Mouse (Mus musculus) urinary bladder, postnatal 25 days (tissue): Measurements from ENCODE around the gene Klhl36.
A peak's percentile ranks its signal among the peaks of the same experiment; 100 is the strongest.

Source experiments
- DNase-seq: peaks from one replicate; pipeline ENCODE4 v3.0.0; 2022; ENCODE audit warnings: low spot score

The Klhl36 gene

DNA sequence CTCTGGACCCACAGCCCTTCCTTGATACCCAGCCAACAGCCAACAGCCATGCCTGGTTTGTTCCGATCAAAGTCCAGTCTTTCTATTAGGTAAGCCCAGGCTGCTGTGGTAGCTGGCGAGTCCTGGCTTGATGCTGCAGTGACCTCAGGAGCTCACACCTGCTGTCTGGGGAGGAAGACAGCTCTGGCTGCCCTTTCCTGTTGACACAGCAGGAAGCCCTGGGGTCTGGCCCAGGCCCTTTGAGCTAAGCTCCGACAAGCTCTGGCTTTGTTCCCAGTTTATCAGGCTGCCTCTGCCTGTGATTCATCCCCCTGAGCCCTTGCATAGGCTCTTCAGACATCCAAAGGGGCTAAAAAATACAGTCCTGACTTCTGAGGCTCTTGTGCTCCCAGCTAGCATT, 23.5 kb downstream of the Klhl36 start:
- DNase-seq, result peak; percentile 20

DNA sequence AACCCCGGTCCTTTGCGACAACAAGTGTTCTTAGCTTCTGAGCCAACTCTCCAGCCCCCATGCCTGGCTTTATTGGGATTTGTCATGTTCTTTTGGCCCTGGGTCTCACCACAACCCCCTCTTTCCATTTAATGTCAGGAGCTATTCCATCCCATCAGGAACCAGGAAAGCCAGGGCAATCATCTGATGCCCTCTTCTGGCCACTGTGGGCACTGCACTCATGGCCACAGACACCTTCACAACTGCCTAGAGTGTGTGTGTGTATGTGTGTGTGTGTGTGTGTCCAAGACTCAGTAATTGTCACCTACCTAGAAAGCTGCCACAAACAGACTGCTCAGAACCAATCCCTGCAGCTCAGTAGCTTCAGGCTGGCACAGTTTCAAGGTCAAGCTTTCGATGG, 25.1 kb downstream of the Klhl36 start:
- peak; percentile 23 for DNase-seq

DNA sequence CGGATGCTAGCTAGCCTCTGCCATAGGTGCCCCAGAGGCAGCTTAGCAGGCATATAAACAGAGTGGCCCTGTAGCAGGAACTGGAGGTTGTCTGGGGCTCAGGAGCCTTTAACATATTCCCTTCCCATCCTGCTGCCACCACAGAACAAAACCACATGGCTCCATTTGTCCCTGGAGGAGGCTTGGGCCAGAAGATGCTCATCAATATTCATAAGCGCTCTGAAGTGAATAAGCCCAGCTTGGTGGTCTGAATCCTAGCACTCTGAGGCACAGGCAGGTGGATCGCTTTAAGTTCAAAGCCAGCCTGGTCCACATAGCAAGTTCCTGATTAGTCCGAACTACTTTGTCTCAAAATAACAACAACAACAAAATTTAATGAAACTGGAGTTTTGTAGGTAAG, 25.9 kb downstream of the Klhl36 start:
- no peak for DNase-seq

DNA sequence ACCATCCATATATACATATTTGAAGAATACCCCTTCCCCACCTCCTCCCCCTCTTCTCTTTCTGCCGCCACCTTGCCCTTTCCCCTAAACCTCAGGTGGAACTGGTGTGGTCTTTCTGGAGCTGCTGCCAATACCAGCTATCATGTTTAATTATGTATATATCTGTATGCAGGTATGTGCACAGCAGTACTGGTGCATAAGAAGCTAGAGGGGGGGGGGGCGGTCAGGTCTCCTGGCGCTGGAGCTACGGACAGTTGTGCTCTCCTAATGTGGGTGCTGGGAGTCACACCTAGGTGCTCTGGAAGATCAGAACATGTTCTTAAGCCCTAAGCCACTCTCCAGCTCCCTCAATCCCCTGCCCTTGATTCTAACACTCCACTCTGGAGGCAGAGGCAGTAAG, 35.0 kb downstream of the Klhl36 start:
- no peak for DNase-seq

DNA sequence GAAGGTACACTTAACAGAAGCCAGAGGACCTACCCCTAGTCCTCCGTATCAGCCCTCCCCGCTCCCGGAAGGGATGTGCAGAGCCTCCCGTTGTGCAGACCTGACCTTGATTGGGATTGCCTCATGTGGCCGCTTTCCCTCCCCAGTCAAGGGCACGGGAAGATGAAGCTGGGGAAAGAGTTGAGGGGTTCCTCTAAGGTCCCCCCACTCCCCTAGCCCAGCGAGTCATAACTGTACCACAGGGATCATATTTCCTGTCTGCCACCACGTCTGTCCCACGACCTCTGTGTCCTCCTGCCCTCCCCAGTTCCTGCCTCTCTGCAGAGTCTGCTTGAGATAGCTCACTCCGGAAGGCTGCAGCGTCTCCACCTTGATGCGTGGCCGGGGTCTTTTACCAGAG, 35.9 kb downstream of the Klhl36 start:
- DNase-seq, result no peak

DNA sequence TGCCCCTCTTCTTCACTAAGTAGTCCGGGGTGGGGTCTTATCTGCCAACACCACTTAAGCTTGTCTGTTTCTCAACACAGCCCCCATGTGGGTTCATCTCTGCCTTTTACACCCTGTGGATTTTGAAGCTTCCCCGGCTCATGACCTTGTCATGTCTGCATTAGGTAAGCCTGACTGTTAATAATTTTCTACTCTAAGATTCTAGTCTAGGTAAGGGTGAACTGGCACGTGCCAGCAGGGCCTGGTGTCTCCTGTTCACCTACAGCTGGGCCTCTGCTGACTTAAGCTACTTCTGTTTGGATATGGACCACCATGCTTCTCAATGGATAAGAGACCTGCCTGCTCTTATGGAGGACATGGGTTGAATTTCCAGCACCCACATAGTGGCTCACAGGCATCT, 39.3 kb downstream of the Klhl36 start:
- no peak for DNase-seq

DNA sequence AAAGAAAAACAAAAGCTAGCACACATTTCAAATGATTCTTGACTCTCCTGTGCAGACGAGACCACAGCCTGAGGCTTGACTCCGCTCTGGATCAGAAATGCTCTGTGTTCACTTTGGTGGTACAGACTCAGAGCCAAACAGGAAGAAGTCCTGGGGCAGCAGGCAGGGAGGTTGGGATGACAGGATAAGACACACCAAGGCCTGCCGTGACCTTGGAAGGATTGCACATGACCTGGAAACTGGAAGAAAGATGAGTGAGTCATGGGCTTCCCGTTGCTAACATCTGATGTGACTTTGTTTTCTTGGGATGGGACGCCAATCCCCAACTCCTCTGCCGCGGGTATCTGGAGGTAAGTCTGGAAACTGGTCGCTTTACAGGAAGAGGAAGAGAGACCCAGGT, 39.9 kb downstream of the Klhl36 start:
- no peak for DNase-seq

DNA sequence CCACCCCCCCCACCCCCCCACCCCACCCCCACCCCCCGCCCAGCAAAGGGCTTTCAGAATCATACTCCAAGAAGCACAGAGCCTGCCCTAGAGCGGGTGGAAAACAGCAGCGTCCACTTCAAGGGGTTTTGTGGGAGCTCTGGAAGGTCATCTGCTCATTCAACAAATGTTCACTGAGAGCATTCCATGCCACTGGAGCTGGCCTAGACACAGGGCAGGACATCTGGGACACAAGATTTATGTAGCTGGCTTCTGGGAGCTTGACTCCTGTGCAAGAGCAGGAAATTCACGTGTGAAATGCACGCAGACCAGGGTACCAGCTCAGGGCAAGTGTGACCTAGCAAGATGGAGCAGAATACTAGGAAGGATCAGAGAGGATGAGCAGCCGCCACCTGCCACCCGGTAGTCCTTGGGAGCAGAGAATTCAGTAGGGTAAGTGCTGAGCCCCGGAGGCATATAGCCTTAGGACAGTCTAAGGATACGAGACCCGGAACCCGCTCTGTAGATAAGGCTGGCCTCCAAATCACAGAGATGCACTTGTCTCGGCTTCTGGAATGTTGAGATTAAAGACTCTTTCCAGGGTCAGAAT, 42.4 kb downstream of the Klhl36 start:
- no peak for DNase-seq

DNA sequence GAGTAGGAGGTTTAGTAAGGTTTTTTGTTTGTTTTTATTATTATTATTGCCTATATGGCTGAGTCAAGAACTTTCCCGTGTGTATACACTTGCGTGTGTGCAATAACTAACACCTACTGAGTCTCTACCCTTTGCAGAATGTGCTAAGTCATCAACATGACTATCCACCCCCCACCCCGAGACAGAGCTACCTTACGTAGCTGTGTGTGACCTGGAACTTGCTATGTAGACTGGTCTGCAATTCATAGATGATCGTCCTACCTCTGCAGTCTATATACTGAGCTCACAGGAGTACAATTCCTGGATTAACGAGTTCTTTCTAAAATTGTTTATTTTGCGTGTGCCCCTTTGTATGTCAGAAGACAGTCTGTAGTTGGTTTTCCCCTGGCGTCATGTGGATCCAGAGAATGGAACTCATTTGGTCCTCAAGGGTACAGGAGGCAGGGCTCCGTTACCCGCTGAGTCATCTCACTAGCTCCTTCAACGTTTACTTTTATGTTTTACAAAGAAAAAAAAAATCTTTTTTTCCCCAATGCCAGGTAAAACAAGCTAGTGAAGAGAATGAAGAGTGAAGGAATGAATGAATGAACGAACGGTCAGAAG, 48.0 kb downstream of the Klhl36 start, which contains the start of gene Usp10:
Gene Usp10, plus strand, starts transcription at position 417 of the 603 bp plus-strand sequence.
- no peak for DNase-seq

DNA sequence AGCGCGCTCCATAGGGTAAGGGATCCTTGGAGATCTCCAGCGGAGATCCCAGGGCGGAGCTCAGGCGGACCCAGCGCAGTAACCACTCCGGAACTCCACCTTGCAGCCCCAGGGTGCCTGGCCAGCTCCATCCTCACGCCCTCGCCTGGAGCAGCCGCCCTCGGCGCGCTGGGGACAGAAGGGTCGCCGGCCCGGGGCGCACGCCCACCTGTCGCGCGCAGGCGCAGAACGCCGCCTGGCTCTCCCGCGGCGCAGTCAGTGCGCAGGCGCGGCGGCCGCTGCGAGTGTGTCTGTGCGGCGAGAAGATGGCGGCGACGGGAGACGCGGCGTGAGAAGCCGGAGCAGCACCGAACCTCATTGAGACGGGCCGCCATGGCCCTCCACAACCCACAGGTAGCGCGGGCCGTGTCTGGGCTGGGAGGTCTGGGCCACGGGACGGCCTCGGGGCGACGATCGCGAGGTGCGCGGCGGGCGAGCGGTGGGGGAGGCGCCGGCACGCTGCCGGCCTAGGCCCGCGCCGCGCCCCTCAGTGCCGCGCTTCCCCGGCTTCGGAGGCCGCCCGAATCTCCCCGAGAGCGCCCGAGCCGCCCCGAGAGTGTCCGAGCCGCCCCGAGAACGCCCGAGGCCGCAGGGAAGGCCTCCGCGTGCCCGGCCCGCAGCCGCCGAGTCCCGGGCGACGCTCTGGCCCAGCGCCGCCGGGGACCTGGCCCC, 48.6 kb downstream of the Klhl36 start, which contains the start of gene Gm20388:
Gene Gm20388, plus strand, starts transcription at position 295 of the 711 bp plus-strand sequence.
- DNase-seq, result peak; percentile 91

DNA sequence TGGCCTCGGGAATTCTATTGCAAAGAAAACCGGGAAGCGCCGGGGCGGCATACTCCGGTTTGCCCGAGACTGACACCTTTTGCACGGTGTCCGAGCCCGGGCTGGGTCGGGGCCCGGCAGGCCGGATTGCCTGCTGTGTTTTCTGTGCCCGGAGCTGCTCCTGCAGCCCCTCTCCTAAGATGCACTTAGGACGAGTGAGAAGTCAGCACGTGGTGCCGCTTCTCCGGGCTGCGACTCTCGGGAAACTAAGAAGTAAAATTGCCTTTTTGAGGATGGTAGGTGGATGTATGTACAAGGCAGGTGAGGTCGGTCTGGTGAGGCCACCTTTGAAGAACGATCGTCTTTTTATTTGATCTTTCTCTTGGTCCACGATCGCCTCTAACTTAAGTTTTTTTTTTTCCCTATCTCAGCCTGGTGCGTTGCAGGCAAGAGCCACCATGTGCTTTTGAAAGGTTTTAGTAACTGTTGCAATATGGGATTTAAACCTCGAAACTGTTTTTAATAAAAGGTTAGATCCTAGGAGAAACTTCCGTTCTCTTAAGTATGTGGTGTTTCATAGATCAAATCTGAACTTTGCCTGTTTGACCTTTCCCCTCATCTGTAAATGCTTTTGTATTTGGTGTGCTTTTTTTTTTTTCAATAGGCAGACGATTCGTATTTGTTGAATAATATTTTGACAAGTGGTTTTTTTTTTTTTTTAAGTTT, 49.3 kb downstream of the Klhl36 start:
- DNase-seq, result no peak

DNA sequence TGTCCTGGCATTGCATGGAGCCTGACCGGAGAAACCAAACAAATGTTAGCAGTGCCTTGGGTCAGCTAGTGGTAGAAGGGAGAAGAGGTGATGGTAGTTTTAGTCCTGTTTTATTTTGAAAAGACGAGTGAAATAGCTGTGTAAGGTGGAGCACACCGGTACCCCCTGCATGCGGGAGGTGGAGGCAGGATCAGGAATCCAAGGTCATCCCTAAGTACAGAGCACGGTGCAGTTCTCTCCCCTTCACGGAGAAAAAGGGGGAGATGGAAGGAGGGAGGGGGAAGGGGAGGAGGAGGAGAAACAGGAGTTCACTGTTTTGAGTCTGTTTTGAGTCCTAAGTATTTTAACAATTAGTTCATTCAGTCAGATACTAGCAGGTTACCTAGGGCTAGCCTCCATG, 50.6 kb downstream of the Klhl36 start:
- no peak for DNase-seq

DNA sequence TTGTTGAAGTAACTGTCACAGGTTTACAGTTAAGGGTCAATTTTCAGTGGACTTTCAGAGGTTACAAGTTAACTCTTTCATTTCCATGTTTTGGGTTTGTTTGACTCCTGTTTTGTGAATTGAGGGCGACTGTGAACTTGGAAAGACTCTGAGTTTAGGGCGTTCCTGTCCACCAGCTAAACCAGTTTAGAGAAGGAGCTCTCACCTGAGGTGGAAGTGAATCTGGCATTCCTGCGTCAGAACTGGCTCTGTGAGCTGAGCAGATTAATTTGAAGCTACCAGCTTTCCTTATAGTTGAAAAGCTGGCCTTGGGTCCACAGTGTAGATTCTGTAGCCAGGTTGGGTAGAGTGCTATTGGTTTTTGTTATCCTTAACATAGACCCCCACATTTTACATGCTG, 51.1 kb downstream of the Klhl36 start:
- DNase-seq, result no peak

DNA sequence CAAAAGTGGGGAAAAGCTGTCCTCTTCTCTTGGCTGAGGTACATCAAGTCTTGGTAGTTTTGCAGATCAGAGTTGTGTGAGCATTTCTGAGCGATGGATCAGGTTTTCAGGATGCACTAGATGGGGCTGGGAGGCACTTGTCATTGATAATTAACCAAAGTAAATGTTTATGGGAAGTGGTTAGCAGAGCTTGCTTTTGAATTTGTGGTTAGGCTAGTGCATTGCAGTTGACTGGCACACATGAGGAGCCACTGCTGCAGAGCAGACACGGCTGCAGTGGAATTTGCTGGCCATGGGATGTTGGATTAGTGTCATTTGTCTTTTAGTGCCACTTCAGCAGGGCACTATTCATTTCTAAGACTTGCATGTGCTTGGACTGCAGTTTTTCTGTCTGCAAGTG, 52.1 kb downstream of the Klhl36 start:
- no peak for DNase-seq

DNA sequence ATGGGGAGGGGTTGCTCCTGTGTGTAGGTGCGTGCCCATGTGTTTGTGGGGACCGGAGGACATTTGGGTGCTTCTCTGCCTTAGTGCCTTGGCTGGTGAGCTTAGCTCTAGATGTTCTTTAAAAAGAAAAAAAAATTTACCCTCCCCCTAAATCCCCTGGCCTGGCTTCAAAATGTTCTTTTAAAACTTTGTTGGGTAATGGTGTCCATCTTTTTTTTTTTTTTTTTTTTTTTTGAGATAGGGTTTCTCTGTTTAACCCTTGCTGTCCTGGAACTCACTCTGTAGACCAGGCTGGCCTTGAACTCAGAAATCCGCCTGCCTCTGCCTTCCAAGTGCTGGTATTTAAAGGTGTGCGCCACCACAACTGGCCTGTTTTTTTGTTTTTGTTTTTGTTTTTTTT, 53.2 kb downstream of the Klhl36 start:
- no peak for DNase-seq

DNA sequence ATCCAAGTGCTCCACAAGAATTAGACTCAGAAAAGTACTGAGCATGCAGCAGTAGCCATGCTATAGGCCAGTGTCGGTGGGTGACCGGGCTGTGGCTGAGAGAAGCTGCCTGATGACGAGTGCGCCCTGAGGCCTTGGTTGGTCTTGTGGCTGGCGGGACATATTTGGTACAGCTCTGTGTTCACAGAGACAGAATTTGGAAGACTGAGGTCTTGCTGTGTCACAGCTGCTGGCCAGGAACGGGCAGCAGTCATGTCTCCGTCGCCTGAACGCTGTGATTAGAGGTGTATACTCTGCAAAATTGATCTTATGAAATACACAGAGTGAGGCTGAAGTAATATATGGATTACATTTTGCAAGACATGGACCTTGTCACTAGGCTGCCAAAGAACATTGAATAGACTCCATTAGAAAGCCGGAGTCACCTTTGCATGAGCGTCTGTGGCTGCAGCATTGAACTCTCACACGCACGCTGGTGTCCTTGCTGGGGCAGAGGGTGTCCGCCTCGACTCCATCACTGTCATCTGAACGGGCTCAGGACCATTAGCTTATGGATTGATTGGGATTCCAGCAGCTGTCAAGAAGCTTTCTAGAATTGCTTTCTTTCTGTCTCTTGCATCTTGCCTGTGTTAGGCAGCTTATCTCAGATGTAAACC, 54.3 kb downstream of the Klhl36 start:
- DNase-seq, result no peak

DNA sequence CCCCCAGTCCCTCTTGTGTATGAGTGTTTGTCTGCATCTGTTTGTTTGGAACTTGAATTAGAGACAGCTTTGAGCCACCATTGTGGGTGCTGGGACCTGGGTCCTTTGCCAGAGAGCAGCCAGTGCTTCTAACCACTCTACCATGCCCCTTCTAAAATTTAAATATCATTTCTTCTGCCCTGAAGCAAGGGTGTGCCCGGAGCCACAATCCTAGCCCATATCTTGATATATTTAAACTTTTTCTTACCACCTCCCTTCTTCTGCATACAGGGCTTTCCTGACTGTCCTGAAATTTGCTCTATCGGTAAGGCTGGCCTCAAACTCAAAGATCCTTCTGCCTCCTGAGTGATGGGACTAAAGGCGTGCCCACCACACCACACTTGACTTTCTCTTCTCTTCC, 55.3 kb downstream of the Klhl36 start:
- no peak for DNase-seq

DNA sequence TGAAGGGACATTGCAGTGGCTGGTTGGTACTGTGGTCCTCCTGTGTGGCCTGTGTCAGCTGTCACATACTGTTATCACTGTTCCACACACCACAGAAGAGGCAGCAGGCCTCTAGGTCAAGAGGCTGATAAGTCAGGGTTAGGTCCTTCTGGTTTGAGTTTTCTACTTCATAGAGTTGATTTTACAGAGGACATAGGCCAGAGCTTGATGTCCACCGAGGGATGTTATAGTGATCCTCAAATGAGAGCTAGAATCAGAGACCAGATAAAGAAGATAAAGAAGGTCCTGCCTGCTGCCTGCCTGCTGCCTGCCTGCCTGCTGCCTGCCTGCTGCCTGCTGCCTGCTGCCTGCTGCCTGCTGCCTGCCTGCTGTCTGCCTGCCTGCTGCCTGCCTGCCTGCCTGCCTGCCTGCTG, 56.1 kb downstream of the Klhl36 start:
- no peak for DNase-seq

DNA sequence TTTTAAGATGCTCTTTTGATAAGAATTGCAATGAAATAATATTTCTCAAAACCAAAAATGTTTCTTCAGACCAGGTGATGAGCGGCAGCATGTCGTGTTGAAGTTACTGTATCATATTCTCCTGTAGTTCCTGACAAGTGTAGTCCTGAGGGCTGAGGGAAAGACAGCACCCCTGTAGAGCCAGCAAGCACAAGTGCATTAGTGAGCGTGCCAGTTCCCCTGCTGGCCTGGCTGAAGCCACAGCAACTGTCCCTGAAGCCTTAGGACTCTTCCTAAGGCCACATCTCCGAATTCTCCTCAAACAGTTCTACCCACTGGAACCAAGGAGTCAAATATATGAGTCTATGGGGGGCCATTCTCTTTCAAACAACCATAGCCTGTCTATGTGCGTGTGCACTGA, 61.2 kb downstream of the Klhl36 start:
- no peak for DNase-seq

DNA sequence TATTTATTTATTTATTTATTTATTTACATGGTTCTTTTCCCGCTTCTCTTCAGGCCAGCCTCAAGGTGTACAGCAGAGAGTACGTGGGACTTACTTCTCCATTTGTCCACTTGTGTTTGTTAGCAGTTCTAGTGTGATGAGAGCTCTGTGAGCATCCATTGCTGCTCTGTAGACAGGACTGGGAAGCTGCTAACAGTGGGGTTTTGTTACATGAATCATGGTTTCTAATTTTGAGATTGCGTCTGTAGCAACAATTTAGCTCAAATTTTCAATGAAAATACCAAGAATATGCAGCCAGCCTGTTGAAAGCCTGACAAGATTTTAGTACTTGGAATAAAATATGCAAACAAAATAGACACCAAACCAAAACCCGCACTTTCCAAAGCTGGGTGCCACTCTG, 63.4 kb downstream of the Klhl36 start:
- DNase-seq, result no peak

DNA sequence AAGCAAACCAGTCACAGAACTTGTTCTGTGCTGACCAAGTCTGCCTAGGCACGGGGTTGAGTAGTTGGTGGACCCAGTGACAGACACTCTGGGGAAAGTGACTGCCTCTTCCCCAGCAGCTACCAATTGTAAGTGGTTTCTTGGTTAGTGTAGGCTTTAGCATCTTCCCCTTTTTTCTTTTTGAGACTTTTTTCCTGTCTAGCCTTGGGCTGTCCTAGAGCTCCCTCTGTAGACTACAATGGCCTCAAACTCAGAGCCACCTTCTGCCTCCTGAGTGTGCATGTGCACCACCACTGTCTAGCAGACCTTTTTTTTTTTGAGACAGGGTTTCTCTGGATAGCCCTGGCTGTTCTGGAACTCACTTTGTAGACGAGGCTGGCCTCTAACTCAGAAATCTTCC, 64.4 kb downstream of the Klhl36 start:
- DNase-seq, result no peak
